Mouse (Mus musculus) lung, embryonic 14.5 days (tissue): ENCODE data around the gene Ankrd66. TPM values are rescaled to one million over a fixed set of nuclear protein-coding genes. Genes with fewer than 3 reads are reported as not detected.
A peak's percentile ranks its signal among the peaks of the same experiment; 100 is the strongest.

Experiments
- ATAC-seq: fragments of 200-750 bp; cut with Nextera tagmentation; 2 replicates; pipeline ENCODE4 v1.8.0; 2017; ENCODE audit warnings: mild to moderate bottlenecking, moderate TSS enrichment, moderate library complexity; ENCODE audit not compliant: insufficient read depth
- DNase-seq: peaks from one replicate; pipeline ENCODE4 v3.0.0-alpha.2; 2015
- H3K27ac ChIP-seq: fragments of 300-500 bp; sonication (generic); 2 replicates; pipeline ENCODE4 v1.5.1; 2014; ENCODE audit warnings: low read depth, mild to moderate bottlenecking, moderate library complexity
- H3K27me3 ChIP-seq: fragments of 300-500 bp; sonication (generic); 2 replicates; pipeline ENCODE4 v1.6.1; 2014; ENCODE audit warnings: low read length, control low read depth; ENCODE audit not compliant: insufficient read depth
- H3K36me3 ChIP-seq: fragments of 300-500 bp; sonication (generic); 2 replicates; pipeline ENCODE4 v1.6.1; 2014; ENCODE audit warnings: control low read depth; ENCODE audit not compliant: insufficient read depth
- H3K4me1 ChIP-seq: fragments of 300-500 bp; sonication (generic); 2 replicates; pipeline ENCODE4 v1.6.1; 2014; ENCODE audit warnings: antibody characterized with exemption, control low read depth; ENCODE audit not compliant: insufficient read depth
- H3K4me2 ChIP-seq: fragments of 300-500 bp; sonication (generic); 2 replicates; pipeline ENCODE4 v1.6.1; 2014; ENCODE audit warnings: mild to moderate bottlenecking
- H3K4me3 ChIP-seq: fragments of 300-500 bp; sonication (generic); 2 replicates; pipeline ENCODE4 v1.5.1; 2014; ENCODE audit warnings: low read depth, low read length
- H3K9ac ChIP-seq: fragments of 300-500 bp; sonication (generic); 2 replicates; pipeline ENCODE4 v1.6.1; 2014
- H3K9me3 ChIP-seq: fragments of 300-500 bp; sonication (generic); 2 replicates; pipeline ENCODE4 v1.6.1; 2016; ENCODE audit warnings: low read depth, low read length, control low read depth
- CTCF ChIP-seq: IDR thresholded peaks from 2 replicates; pipeline ENCODE4 v1.5.1; 2016; ENCODE audit warnings: antibody characterized with exemption, low read depth
- WGBS: fragments of 180-500 bp; shearing (Covaris S2); extraction: QIAGEN DNeasy Blood & Tissue Kit; methylation state at CpG from one replicate; pipeline ENCODE4 v1.1.7; 2014; 5-methylcytosine and 5-hydroxymethylcytosine counted together
- polyA plus RNA-seq: library from polyadenylated mRNA; unstranded; fragments of >200 nt; fragmentation: Nextera tagmentation; extraction: Ambion mirVana; gene quantifications from 2 replicates; pipeline ENCODE4 v1.2.1, GENCODE M21; 2014

Gene Ankrd66
- polyA plus RNA-seq, 1 experiment from 2014 or later, result 0.28 TPM

DNA sequence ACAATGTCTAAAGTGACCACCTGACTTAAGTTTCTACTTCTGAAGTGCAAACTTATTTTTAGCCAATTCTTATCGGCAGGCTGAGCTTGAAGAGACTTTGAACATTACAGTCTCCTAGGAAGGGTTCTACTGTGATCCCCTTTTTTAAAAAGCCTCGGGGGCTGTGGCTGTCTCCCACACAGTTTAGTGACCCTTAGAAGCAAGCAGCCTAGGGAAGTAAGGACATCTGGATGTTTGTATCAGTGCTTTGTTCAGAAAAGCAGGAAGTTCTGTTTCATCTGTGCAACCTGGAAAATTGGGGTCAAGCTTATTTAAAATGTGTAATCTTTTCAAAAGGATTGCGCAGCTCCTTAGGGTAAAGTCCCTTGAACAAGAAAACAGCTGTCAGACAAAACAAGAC is 37.0 kb upstream of the Ankrd66 start:
- no peak overlapping the region for H3K4me3 ChIP-seq
- no peaks in the 10 kb centered on the region for H3K27me3 ChIP-seq
- no peaks in the 10 kb centered on the region for H3K36me3 ChIP-seq
- H3K9ac ChIP-seq, result no peak overlapping the region
- peak overlapping the region; percentile 67; the same call in 1 of the 2 replicates for H3K27ac ChIP-seq
- ATAC-seq, result no peak
- H3K4me2 ChIP-seq, result peak overlapping the region; percentile 35; the same call in 1 of the 2 replicates
- no peak for TF ChIP-seq CTCF
- WGBS, result 30% methylated on average over 3 of the region's 3 CpGs
- H3K4me1 ChIP-seq, result 0 out of 2 replicates have a peak, but pooled peaks cover 10% of the 10 kb centered on the region
- no peaks in the 10 kb centered on the region for H3K9me3 ChIP-seq
- DNase-seq, result no peak

DNA sequence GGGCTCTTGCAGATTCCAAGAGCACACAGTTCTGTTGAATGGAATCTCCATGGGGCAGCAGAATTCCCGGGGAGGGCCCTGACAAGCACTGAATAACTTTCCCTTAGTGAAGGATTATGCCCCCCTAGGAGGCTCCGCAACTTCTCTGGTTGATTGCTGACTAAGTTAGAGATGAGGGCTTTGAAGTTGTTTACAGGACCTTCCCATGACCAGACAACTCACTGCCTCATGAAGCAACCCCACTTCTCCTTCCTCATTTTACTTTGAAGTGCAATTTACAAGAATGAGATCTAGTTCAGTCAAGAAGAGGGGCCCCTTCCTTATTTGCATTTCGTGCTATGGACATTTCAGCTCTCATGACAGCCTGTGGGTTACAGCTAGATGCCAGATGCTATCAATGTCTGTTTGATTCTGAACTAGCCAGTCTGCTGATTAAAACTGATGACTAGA is 30.2 kb upstream of the Ankrd66 start:
- no peak overlapping the region for H3K9ac ChIP-seq
- H3K9me3 ChIP-seq, result no peaks in the 10 kb centered on the region
- no peaks in the 10 kb centered on the region for H3K27me3 ChIP-seq
- no peak for TF ChIP-seq CTCF
- H3K4me3 ChIP-seq, result no peak overlapping the region
- no peak for DNase-seq
- WGBS, result 27% methylated on average over 3 of the region's 3 CpGs
- H3K36me3 ChIP-seq, result no peaks in the 10 kb centered on the region
- no peak overlapping the region for H3K27ac ChIP-seq
- no peak overlapping the region for H3K4me2 ChIP-seq
- H3K4me1 ChIP-seq, result no peaks in the 10 kb centered on the region; the same call in 1 of the 2 replicates
- no peak for ATAC-seq

DNA sequence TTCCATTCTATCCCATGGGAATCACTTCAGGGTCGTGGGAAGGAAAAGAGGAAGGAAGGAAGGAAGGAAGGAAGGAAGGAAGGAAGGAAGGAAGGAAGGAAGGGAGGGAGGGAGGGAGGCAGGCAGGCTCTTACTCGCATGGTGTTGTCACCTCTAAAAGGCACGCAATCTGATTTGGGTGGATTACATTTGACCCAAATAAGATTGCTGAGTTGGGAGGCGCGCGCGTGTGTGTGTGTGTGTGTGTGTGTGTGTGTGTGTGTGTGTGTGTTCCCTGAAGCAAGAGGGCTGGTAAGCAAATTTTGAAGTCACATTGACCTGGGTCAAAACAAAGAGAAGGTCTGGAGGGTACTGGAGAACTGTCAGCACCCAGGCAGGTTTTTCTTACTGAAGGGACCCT is 25.8 kb upstream of the Ankrd66 start:
- Histone ChIP-seq H3K36me3 (no peaks in the 10 kb centered on the region), H3K9me3 (no peaks in the 10 kb centered on the region), H3K9ac (no peak overlapping the region), H3K4me2 (no peak overlapping the region), H3K27me3 (no peaks in the 10 kb centered on the region), H3K4me1 (no peaks in the 10 kb centered on the region; the same call in 1 of the 2 replicates), H3K27ac (no peak overlapping the region), H3K4me3 (no peak overlapping the region)
- no peak for TF ChIP-seq CTCF
- ATAC-seq (no peak), DNase-seq (no peak)
- 48% methylated on average over 7 of the region's 7 CpGs for WGBS

DNA sequence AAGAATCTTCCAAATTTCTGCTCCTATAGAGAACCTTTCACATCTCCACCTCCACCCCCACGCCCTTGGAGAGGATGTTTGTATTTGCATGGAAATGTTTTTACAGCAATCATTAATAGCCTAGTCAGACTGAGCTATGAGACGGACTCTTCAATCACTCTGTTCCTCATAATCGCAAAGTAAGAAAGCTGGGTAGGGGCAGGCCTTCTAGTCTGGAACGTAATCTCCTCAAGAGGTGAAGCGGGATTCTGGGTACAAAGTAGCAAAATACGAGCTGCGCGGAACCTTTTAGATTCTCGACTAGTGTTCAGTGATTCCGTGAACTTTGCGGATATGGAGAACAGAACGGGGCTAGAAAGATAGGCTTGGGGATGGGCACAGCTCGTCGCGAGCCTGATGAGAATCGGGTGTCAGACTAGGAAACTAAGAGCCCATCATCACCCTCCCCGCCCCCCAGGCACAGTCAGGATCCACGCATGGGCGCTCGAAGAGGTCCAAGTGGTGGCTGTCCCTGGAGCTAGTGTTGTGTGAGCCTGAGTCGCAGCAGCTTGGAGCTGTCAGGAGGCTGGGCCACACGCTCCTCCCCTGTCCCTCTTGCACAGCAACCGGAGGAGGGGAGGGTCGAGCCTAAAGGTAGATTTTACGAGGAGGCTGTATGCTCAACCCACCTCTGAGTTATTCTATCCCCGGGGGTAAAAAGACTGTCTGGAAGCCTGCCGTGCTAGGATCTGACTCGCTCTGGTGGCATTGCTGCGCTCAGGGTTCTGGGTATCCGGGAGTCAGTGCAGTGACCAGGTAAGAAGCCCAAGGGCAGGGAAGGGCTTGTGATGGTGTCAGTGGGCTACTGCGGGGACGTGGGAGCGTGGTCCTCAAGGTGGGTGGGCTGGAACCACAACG is 24.8 kb upstream of the Ankrd66 start, which contains the start of gene Pla2g7:
Gene Pla2g7 (plus strand): TSS at position 107 of the 897 bp plus-strand sequence.
- H3K36me3 ChIP-seq, result no peaks in the 10 kb centered on the region
- H3K9me3 ChIP-seq, result no peaks in the 10 kb centered on the region
- H3K4me3 ChIP-seq, result peak within 1 kb of the TSS; percentile 43
- no peaks in the 10 kb centered on the region for H3K4me1 ChIP-seq
- peak within 1 kb of the TSS; percentile 55; the same call in 1 of the 2 replicates for H3K27ac ChIP-seq
- under 1% methylated on average over 34 of the region's 34 CpGs for WGBS
- no peaks in the 10 kb centered on the region for H3K27me3 ChIP-seq
- peak; percentile 77 for DNase-seq
- no peak for TF ChIP-seq CTCF
- peak within 1 kb of the TSS; percentile 87 for H3K4me2 ChIP-seq
- ATAC-seq, result peak; percentile 96
- H3K9ac ChIP-seq, result peak within 1 kb of the TSS; percentile 56

DNA sequence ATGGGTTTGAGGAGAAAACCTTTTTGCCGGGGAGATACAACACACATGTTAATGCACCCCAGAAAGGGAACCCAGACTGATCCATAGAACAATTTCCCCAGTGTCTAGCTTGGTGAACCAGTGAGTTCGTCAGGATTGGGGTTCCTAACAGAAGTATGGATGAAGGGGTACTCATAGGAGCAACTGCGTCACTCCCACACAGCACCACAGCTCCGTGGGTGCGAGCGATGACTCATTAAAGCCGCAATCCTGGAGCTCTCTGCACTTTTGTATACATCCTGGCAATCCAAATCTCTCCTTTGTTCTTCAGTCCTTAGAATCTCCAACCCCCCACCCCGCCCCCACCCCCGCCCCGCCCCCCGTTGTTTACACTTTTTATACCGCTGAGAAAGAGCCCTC is 24.2 kb upstream of the Ankrd66 start:
- Histone ChIP-seq H3K9ac (peak overlapping the region; percentile 56), H3K4me2 (peak overlapping the region; percentile 87), H3K27ac (no peak overlapping the region; the same call in 1 of the 2 replicates), H3K27me3 (no peaks in the 10 kb centered on the region), H3K9me3 (no peaks in the 10 kb centered on the region), H3K36me3 (no peaks in the 10 kb centered on the region), H3K4me1 (no peaks in the 10 kb centered on the region), H3K4me3 (peak overlapping the region; percentile 43)
- TF ChIP-seq CTCF, result no peak
- 6% methylated on average over 12 of the region's 12 CpGs for WGBS
- ATAC-seq, result peak; percentile 65
- DNase-seq, result peak; percentile 52

DNA sequence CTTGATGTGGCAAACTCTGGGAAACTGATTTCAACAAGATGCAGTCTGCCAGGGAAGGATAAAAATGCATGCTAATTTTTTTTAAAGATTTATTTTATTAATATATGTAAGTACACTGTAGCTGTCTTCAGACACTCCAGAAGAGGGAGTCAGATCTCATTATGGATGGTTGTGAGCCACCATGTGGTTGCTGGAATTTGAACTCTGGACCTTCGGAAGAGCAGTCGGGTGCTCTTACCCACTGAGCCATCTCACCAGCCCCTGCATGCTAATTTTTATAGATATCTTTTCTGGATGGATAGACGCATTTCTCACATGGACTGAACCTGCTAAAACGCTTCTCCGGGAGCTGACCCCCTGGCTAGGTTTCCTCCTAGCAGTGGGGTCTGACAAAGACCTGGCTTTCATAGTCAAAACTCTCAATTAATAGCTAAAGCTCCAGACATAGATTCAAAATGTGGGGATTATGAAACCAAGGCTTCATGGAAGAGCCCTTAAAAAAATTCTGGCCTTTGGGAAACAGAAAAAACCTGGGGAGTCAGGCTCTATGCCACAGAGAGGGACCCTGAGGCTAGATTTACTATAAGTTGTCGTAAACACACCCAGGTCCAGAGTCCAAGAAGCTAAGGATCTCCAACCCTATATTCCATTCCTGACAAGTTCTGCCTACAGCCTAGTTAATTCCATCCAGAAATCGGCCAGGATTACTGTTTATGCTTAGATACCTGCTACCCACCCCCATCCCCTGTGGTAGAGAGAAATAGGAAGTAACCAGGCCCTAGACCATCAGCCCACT is 20.0 kb upstream of the Ankrd66 start:
- Histone ChIP-seq H3K9me3 (no peaks in the 10 kb centered on the region), H3K27ac (no peak overlapping the region), H3K9ac (no peak overlapping the region), H3K36me3 (no peaks in the 10 kb centered on the region), H3K4me3 (no peak overlapping the region), H3K27me3 (no peaks in the 10 kb centered on the region), H3K4me2 (no peak overlapping the region), H3K4me1 (no peaks in the 10 kb centered on the region)
- no peak for DNase-seq
- 85% methylated on average over 7 of the region's 7 CpGs for WGBS
- no peak for TF ChIP-seq CTCF
- ATAC-seq, result no peak

DNA sequence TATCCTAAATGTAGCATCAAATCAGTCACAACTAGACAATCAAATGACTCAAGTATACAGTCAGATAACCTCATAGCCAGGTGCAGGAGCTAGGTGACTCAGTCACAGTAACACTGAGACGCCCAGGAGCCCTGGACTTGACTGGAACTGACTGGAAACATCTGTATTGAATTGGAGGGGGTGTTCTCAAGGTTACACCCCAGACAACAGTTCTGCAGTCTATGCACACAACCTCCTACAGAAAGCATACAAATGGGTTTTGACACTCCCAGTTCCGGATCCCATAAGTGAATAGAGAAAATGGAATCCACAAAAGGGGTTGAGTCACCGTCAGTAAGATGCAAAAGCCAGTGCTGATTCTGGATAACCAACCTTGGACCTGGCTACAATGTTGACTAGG is 15.2 kb upstream of the Ankrd66 start:
- no peak overlapping the region for H3K27ac ChIP-seq
- WGBS, result 71% methylated on average over 3 of the region's 3 CpGs
- no peaks in the 10 kb centered on the region for H3K27me3 ChIP-seq
- no peaks in the 10 kb centered on the region for H3K9me3 ChIP-seq
- DNase-seq, result no peak
- H3K9ac ChIP-seq, result no peak overlapping the region
- no peak for ATAC-seq
- TF ChIP-seq CTCF, result no peak
- H3K4me2 ChIP-seq, result no peak overlapping the region
- no peaks in the 10 kb centered on the region for H3K4me1 ChIP-seq
- H3K36me3 ChIP-seq, result no peaks in the 10 kb centered on the region
- no peak overlapping the region for H3K4me3 ChIP-seq
